Mouse (Mus musculus) gastrocnemius, postnatal 25 days (tissue): Measurements from ENCODE around the gene Lipa. TPM values are rescaled to one million over a fixed set of nuclear protein-coding genes. Genes with fewer than 3 reads are reported as not detected.

ENCODE experiments used
- DNase-seq: peaks from one replicate; pipeline ENCODE4 v3.0.0; 2022
- total RNA-seq, 2 experiments: library from RNA; stranded (reverse); gene quantifications; 1 replicate in 1 of 2; 2 replicates in 1 of 2; pipeline ENCODE4 v1.2.3; 2021

The Lipa gene
- total RNA-seq, 2 experiments from 2014 or later: 6.5 to 9.7 TPM

DNA sequence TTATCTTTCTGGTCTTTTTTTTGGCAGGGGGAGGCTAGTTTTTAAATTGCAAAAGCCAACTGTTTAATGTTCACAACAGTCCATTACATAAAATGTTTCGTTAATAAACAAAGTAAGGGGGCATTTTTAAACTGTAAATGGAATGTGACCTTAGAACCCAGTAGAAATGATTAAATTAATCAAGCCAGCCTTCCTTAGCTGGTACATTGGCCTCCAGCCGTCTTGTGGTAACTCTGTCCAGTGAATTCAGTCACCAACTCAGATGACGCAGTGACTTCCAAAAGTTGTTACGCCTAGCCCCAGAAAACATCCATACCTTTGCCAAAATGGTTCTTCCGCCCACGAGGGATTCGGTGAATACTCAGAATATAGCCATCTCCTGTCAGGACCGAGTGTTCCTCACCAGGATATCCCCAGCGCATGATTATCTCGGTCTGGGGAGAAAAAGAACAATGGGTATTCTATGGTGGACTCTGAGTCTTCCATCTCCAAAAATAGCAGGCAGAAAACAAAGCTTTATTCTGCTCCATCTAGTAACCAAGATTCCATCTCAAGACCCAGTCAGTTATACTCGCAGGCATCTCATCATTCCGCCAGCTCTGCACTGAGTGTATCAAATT is 4.1 kb downstream of the Lipa start:
- DNase-seq: no peak

DNA sequence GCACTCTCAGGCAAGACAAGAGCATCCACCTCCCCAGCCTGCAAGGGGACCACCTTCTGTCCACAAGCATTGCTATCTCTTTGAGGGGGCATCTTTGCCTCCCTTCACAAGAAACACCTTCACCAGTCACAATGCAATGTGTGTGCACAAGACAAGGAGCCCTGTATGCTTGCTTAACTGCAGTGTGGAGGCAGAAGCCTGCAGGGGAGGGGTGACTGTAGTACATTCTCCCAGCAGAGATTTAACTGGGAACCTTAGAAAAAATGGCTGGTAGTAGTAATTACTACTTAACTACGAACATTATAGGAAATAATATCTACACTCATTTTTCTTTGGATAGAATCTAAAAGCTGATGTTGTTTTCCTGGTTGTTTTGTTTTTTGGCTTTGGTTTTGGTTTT is 5.3 kb downstream of the Lipa start:
- no peak for DNase-seq

DNA sequence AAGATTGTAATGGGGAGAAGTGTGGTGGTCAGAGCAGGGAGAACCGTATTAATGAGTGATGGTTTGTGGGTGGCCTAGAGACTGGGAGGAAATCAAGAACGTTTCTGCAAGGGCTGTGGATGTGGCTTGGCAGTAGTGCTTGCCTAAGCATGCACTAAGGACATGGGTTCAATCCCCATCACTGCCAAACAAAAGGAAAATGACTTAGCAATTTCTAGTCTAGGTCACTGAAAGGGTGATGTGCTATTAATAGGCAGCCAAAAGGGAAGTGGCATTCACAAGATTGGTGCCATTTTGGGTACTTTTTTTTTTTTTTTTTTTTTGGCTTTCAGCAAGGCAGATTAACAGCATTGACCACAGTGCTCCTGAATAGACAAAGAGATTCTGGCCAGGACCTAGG is 5.9 kb downstream of the Lipa start:
- no peak for DNase-seq

DNA sequence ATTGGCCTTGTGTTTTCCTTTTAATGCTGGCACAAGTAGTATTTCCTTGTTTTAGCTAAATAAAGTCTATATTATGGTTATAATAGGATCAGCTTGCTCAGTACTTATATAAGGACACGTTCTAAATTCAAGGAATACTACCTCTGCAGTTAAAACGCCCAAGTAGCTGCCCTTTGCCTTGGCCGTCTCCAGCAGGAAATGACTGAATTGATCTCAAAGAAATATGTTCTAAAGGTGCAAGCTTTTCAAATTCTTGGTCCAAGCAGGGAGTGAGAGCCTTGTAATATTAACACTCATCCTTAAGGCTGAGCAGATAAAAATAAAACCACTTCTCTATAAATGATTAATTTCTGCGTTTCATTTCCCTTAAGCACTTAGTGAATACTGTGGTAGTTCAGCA is 7.2 kb downstream of the Lipa start:
- DNase-seq: no peak

DNA sequence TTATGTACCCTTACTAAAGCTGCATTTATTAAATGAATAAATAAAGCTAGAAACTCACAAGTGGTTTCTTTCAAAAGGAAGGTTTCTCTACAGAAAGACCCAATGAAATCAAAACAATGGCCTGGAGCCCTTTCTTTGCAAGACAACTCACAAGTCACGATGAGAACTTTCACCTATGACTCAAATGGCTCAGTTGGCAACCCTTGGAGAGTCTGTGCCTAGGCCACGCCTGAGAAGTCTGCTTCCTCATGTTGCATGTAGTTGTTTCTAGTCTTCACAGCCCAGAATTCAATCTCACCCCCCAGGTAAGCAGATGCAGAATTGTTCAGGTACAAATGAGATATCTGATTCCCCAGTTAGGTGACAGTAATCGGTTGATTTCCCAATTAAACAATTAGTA is 7.6 kb downstream of the Lipa start:
- DNase-seq: no peak

DNA sequence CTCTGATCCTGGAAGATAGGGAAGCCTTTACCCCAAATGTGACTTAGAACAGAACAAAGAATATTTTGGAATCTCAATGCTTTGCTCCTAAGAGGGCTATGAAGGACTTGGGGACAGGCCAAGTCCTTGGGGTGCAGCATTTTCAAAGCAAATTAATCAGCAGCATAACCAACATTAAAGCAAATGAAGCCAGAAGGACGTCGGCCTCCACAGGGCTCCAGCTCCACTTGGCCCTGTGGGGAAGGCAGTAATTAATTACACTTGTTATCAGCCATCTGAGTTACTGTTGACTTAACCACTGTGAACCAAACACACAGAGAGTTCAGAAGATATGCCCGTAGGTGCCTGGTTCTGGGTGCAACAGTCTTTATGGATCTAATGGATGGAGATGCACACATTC is 8.5 kb downstream of the Lipa start:
- no peak for DNase-seq

DNA sequence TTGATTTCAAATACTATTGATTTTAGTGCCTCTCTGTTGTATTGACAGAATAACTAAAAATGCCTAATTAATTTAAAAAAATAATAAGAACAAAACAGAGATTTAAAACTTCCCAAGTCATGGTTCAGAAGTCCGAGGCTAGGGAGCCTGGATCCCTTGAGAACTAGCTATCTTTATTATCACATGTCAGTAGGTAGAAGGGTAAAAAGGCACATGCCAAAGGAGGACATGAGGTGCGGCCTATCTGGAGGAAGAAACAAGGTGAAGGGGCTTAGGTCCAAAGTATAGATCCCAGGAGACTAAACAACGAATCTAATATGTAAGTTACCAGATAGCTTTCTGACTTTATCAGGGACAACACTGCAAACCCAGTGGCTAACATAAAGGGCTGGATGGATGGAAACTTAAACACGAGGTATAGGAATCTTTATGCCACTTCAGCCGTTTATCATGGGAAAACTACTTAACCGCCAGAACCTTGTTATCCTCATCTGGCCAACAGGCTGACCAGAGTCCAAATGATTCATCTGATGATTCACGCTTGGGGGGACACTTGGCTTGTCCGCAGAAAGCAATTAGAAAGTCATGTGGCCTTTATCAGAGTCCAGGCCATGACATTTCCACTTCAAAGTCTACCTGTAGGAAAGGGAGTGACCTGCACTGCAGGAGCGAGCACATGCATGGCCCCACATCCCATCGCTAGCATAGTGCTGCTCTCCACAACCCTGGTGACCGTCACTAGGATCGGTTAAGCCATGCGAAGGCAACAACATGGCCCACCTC is 9.3 kb downstream of the Lipa start:
- DNase-seq: peak; percentile 18

DNA sequence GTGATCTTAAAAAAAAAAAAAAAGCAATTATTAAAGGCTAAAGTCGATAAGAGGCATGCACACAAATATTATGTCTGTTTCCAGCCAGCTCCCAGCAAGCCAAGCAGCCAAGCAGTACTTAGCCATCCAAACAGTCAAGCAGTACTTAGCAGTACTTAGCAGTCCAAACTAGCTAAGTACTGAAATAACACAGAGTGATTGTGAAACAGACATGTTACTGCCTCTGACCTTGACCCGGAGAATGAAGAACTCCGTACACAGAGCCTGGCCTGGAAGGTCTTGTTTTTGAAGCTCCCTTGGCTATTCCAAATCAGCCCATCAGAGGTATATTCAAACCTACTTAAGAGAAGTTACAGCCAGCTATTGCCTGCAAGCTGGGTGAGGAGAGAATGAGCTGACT is 10.1 kb downstream of the Lipa start:
- DNase-seq: no peak

DNA sequence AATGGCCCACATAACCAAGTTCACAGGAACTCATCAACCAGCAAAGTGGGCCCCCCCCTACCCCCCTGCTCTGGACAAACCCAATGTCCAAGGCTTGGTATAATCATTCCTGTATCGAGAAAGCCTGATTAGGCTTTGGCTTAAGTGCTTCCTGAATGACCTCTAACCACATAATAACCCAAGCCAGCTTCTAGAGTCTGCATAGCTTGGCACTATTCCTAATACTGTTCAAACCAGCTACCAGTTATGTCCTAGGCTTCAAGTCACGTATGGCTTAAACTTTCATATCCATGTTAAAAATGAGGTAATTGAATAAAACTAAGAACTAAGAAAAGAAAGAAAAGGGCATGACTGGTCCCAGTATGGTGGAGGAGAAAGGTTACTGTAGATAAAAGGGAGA is 10.9 kb downstream of the Lipa start:
- no peak for DNase-seq

DNA sequence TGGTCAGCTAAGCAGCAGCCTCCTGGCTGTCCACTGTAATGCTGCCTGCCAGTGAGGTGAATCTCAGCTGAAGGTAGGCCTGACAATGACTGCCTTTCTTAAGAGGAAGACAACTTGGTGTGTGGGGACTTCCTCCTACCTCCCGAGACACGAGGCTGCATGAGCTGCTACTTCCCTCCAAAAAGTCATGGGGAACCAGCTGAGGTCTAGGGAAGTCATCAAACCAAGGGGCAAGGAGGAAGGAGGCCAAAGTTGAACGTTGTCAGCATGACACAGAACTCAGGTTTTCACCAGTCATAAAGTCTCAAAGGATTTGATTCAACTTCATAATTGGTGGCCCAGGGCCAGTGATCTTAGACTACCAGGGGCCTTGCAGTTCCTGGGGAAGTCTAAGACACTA is 11.6 kb downstream of the Lipa start:
- no peak for DNase-seq

DNA sequence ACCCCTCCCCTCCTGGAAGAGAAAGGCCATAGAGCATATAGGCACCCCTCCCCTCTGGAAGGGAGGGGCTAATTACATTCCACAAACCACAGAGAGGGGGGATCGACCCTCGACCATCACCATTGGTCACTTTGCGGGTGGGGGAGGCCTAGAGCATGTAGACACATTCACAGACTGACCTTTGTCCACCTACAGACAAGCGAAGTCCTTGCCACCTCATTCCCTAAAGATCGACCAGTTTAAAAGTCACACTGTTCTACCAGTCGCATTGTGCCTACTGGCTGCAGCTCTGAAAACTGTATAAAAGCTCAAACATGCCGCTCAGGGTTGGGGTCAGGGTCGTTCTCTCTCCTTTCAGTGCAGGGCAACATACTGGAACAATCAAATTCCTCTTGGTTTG is 15.7 kb downstream of the Lipa start:
- DNase-seq: no peak

DNA sequence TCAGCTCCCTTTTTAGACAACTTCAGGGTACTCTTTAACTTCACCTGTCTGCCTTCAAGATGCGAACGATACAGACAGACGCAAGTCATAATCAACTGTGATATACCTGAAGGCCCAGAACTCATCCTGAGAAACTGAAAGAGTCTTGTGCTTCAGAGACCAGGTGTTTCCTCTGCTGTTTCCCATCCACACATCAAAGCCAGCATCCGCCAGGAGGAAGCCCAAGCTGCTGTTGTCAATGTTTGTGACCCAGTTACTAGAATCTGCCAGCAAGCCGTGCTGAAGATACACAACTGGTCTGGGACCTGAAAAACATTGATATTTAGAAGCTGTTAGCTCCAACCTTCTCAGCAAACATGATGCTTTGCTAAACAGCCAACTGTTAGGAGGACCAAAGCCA is 16.6 kb downstream of the Lipa start:
- peak; percentile 27 for DNase-seq

DNA sequence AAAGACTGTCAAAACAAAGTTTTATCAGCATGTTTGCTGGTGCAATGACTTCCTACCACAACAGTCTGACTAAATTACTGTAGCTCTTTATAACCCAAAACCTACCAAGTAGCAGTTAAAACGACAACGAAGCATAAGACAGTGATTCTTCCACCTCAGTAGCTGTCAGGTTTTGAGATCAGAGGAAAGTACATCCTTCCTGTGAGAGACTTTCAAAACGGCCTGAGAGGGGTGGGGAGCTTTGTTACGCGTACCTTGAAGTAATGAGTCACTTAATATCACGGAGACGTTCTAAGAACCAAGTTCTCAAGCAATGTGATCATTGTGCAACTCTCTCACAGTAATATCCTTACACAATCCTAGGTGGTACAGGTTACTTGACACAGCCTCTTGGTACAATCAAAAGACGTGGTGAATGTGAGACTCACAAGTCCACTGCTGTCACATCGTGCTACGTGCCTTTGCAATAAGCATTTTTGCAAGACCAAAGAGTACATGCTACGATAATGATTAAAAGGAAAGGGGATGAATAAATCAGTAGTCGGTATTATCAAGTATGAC is 22.0 kb downstream of the Lipa start:
- no peak for DNase-seq

DNA sequence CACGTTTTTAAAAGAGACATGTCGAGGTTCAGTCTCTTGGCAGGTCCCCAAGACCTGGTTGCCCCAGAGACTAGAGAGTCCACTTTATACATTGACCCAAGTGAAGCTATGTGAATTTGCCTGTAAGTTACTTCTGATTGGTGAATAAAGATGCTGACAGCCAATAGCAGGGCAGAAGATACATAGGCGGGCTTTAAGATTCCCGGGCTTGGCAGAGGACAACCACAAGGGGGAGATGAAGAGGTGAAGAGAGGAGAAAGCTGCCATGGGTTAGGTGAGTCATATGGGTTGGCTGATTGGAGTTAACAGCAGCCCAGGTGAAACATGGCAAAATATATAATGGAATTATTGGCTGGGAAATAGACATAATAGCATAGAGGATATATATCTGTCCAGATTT is 26.5 kb downstream of the Lipa start:
- DNase-seq: peak; percentile 62

DNA sequence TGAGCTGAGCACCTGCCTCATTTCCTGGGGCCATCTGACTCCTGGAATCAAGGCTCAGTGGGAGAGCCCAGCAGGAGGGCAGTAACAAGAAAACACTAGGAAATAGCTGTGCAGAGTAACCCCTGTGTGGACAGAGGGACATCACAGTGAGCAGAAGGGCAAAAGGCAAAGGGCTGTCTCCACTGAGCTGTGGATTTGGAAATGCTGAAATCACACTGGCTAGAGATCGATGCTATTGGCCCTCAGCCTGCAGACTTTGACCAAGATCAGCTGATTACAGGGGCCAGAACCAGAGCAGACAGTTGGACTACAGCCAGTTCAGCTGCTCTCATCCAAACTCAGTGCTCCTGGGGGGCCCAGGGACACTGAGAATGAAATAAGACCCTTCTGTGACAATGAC is 30.9 kb downstream of the Lipa start:
- DNase-seq: no peak

DNA sequence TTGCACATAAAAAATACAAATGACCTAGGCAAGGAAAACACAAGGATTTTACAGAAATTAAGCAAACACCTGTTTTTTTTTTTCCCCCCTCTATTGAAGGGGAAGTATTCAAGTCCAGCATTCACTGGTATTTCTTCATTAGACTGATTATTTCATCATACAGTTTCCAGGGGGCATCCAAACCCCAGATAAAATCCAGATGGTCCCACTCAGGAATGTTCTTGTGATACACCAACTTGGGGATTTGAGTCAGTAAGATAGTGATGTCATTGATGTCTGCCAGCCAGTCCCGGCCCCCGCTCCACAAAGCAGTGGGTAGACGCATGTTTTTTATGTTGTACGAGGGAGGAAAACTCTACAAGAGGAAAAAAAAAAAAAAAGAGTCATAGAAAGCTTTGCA is 33.4 kb downstream of the Lipa start:
- no peak for DNase-seq

DNA sequence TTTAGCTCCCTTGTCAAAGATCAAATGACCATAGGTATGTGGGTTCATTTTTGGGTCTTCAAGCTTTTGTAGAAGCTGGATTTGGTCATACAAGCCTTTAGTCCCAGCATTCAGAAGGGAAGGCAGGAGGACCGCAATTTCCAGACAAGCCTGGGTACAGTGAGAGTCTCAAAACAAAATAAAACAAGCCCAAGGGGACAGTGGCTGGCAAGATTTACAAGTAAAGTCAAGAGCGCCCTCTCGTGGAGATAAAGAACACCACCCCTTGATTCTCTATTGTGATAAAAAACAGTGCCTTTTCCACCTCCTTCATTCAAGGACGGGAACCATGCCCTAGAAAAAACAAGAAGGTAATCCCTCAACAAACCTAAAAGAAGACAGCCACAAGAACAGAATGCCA is 43.7 kb downstream of the Lipa start:
- no peak for DNase-seq

DNA sequence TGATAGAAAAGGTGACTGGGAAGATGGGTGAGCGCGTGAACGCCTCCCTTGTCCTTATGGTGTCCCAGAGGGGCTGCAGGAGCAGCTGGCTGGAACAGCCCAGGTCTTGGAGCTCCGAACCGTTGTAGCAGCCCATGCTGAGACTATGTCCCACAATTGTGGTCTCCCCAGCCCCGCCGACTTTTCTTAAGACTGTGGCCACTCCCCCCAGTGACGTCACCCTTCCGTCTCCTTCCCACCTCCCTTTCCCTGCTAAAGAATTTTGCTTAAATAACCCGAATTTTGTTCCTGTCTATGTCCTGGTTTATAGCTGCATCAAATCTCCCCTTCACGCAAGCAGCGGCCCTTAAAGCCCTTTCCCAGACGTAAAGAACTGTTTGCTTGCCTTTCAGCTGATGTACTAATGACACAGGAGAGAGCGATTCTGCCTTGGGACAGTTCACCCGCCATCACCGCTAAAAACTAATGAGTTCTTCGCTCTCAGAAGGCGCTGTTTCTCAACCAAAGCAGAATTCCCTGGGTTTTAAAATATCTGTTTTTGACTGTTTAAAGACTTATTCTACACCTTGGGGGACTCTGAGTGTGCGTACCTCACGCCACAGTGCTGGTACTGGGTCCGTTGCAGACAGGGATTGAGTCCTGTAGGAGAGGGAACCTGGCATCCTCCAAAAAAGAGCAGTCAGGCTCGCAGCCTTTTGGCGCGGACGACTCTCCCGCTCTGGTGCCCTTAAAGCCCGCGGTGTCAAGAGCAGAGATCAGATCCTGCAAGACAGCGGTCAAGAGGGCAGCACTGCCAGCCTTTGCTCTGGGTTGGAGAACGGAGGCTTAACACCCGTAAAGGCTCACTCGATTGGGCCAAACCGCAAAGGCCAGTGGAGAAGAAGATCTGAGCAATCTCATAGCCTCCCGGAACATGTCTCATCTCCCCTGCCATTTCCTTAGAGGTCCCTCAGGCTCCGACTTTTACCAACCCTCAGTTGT is 52.0 kb downstream of the Lipa start, which contains the start of gene Ch25h:
Ch25h (minus strand) TSS at position 174 of the 981 bp plus-strand sequence.
- DNase-seq: no peak

DNA sequence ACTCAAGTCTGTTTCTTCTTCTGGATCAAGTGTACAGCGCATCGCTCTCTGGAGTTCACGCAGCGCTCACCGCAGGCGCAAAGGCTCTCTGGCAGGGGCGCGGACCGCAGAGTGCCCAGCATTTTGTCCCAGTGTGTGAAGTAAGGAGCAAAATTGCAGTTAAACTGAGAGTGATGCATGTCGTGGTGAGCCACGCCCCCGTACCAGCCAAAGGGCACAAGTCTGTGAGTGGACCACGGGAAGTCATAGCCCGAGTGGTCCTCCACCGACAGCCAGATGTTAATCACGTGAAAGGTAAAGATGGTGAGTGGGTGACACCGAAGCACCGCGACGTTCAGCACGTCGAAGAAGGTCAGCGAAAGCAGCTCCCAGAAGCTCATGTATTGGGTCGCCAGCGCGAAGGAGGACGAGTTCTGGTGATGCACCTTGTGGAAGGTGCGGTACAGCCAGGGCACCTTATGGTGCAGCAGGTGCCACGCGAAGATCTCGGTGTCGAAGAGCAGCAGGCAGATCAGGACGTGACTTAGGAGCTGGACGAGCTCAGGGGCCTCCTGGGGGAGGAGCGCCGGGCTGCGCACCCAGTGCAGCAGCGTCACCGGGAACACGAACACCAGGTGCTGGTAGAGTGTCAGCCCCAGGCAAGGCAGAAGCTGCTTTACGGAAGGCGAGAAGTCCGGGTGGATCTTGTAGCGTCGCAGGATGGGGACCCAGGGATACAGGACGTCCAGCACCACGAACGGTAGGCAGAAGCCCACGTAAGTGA is 52.9 kb downstream of the Lipa start:
- DNase-seq: no peak

DNA sequence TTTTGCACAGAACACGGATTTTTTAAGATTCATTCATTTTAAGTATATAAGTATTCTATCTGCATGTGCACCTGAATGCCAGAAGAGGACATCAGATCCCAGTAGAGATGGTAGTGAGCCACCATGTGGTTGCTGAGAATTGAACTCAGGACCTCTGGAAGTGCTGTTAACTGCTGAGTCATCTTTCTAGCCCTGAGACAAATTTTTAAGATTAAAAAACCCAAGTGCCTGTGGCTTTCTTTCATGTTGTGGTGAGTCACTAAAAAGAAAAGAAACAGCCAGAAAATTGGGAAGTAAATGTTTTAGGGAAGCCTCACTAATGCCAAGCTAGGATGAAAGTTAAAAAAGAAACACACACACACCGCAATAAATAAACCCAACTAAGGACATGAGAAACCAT is 55.6 kb downstream of the Lipa start:
- no peak for DNase-seq

DNA sequence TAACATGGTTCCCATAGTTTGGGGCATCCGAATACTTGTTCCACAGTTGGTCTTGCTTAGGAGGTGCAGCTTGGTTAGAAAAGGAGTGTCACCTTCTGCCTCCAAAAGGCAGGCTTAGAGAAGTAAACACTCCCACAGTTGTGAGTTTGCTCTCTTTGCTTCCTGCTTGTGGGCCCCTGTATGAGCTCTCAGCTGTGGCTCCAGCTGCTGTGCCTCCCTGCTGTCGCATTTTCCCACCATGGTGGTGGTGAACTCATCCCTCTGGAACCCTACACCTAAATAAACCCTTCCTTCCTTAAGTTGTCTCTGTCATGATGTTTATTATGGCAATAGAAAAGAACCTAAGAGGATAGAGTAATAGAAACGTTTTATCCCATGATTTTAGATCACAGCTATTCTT is 58.5 kb downstream of the Lipa start:
- no peak for DNase-seq

DNA sequence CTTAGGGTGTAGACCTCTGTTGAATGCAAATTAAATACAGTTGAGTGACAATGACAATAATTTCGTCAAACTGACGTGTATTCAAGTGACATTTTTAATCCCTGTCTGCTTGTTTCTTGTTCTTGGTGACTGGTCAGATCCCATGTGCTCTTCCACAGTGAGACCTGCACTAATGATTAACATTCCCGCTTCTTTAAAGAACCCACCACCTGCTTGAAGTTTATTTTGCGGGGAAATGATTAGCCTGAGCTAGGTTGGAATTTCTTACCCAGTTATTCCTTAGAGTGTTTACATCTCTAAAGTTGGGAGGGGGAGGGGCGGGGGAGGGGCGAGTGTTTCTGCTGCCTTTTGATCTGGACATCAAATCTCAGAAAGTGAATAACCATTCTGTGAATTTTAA is 59.1 kb downstream of the Lipa start:
- no peak for DNase-seq
